Mouse (Mus musculus): Measurements from ENCODE around the gene Sec14l4.

DNA sequence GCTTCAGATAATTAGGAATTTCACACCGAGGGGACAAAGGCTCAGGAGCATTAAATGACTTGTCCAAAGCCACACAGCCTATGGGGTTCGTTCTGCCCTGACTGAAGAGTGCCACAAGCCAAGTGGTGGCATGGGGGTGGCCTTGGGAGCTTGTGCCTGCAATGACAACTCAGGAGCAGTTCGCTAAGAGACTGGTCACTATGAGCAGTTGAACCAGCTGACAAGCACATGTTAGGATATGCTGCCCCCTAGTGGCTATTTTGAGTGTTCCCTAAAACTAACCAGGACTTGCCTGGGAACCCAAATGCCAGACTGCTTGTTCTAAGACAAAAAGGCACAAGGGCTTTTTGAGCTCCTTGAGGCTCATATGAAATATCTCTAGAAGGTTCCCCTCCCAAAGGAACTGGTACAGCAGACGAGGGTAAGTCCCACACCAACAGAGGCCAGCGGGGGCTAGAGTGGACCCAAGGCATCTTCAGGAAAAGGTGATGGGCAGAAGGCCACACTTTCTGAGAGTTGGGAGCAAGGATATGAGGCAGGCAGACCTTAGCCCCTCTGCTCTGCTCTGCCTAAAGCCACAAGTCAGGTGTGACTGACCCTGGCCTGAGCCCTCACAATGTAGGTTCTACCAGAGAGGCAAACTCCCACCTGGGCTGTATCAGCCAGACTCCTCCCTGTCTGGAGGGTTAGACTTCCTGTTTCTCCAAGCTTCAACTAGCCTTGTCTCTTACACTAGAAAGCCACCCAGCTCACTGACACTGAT lies 52.2 kb downstream of the Sec14l4 start:
- TF ChIP-seq CTCF (IDR thresholded peaks at IDR 0.05; ENCODE audit: low read depth, low read length) = peak; percentile 56
- no peak for TF ChIP-seq POLR2A (IDR thresholded peaks at IDR 0.05; ENCODE audit: insufficient read depth, low read length)
